Mouse (Mus musculus) T-helper 17 cell (primary cell): ENCODE results near the gene Adam10.

ENCODE experiments used
- in situ Hi-C, 2 experiments: fragments of 300-600 bp; cut with MboI, MseI; formaldehyde crosslinking; loops; 1 replicate in 1 of 2; 2 replicates in 1 of 2; pipeline ENCODE4 v1.15.1; 2025; ENCODE audit warnings: high pct_unique_total_duplicates in 2 of 2

Gene Adam10

GRCm38 (mm10) chr9:70760974-70761373 is 82.2 kb downstream of the Adam10 start:
- in situ Hi-C loops: no loop called here

- in situ Hi-C loops: loop anchor here in 1 of 2 experiments (10.0 kb wide), 1 partner anchor 1979 kb away; no protein-coding TSS in a partner anchor
Observed at GRCm38 (mm10) chr9:70775517-70775916, 96.7 kb downstream of the Adam10 start.

GRCm38 (mm10) chr9:70782191-70782590 is 103.4 kb downstream of the Adam10 start:
- in situ Hi-C loops: no loop called here

- in situ Hi-C loops: loop anchor here in 1 of 2 experiments (5.0 kb wide), 1 partner anchor 309 kb away; no protein-coding TSS in a partner anchor
Observed at GRCm38 (mm10) chr9:70788705-70789104, 109.9 kb downstream of the Adam10 start.

- in situ Hi-C loops: no loop called here
Observed at GRCm38 (mm10) chr9:70790621-70791020, 111.8 kb downstream of the Adam10 start.

- in situ Hi-C loops: no loop called here
Observed at GRCm38 (mm10) chr9:70794643-70795438, 116.0 kb downstream of the Adam10 start.

GRCm38 (mm10) chr9:70795439-70795757 is 116.6 kb downstream of the Adam10 start:
- in situ Hi-C loops: no loop called here

GRCm38 (mm10) chr9:70800588-70801315 is 122.0 kb downstream of the Adam10 start:
- in situ Hi-C loops: no loop called here

GRCm38 (mm10) chr9:70801761-70802160 is 123.0 kb downstream of the Adam10 start:
- in situ Hi-C loops: no loop called here

- in situ Hi-C loops: no loop called here
Observed at GRCm38 (mm10) chr9:70802816-70803215, 124.0 kb downstream of the Adam10 start.

- in situ Hi-C loops: no loop called here
Observed at GRCm38 (mm10) chr9:70806069-70806468, 127.3 kb downstream of the Adam10 start.

GRCm38 (mm10) chr9:70807714-70808113 is 128.9 kb downstream of the Adam10 start:
- in situ Hi-C loops: no loop called here

- in situ Hi-C loops: no loop called here
Observed at GRCm38 (mm10) chr9:70812551-70812950, 133.8 kb downstream of the Adam10 start.

- in situ Hi-C loops: no loop called here
Observed at GRCm38 (mm10) chr9:70816701-70817305, 138.0 kb downstream of the Adam10 start.

GRCm38 (mm10) chr9:70817396-70817795 is 138.6 kb downstream of the Adam10 start:
- in situ Hi-C loops: no loop called here

- in situ Hi-C loops: no loop called here
Observed at GRCm38 (mm10) chr9:70818739-70819138, 139.9 kb downstream of the Adam10 start.

GRCm38 (mm10) chr9:70824103-70824502 is 145.3 kb downstream of the Adam10 start:
- in situ Hi-C loops: no loop called here

- in situ Hi-C loops: no loop called here
Observed at GRCm38 (mm10) chr9:70827911-70828310, 149.1 kb downstream of the Adam10 start.
